Mouse (Mus musculus) neural tube, embryonic 13.5 days (tissue): ENCODE measurements around the gene Snx27. TPM values are rescaled to one million over a fixed set of nuclear protein-coding genes. Genes with fewer than 3 reads are reported as not detected.

Source experiments
- ATAC-seq: fragments of 200-750 bp; cut with Nextera tagmentation; 2 replicates; pipeline ENCODE4 v1.8.0; 2017; ENCODE audit warnings: low read depth, mild to moderate bottlenecking, moderate TSS enrichment, moderate library complexity
- H3K27ac ChIP-seq: fragments of 300-500 bp; sonication (generic); replicated peaks from 2 replicates; pipeline ENCODE4 v1.5.1; 2015; ENCODE audit warnings: moderate library complexity, mild to moderate bottlenecking, inconsistent platforms
- H3K27me3 ChIP-seq: fragments of 300-500 bp; sonication (generic); 2 replicates; pipeline ENCODE4 v1.6.1; 2015; ENCODE audit warnings: mild to moderate bottlenecking, inconsistent platforms
- H3K36me3 ChIP-seq: fragments of 300-500 bp; sonication (generic); 2 replicates; pipeline ENCODE4 v1.6.1; 2015; ENCODE audit warnings: mild to moderate bottlenecking, inconsistent platforms
- H3K4me1 ChIP-seq: fragments of 300-500 bp; sonication (generic); replicated peaks from 2 replicates; pipeline ENCODE4 v1.6.1; 2015; ENCODE audit warnings: inconsistent platforms
- H3K4me2 ChIP-seq: fragments of 300-500 bp; sonication (generic); 2 replicates; pipeline ENCODE4 v1.6.1; 2015; ENCODE audit warnings: inconsistent platforms, mild to moderate bottlenecking, moderate library complexity
- H3K4me3 ChIP-seq: fragments of 300-500 bp; sonication (generic); 2 replicates; pipeline ENCODE4 v1.5.1; 2015; ENCODE audit warnings: mild to moderate bottlenecking, inconsistent platforms
- H3K9ac ChIP-seq: fragments of 300-500 bp; sonication (generic); 2 replicates; pipeline ENCODE4 v1.6.1; 2015; ENCODE audit warnings: moderate library complexity, mild to moderate bottlenecking, inconsistent platforms
- H3K9me3 ChIP-seq: fragments of 300-500 bp; sonication (generic); 2 replicates; pipeline ENCODE4 v1.6.1; 2016; ENCODE audit warnings: inconsistent platforms
- WGBS: fragments of 180-500 bp; shearing (Covaris S2); methylation state at CpG from one replicate; pipeline ENCODE4 v1.1.7; 2015; 5-methylcytosine and 5-hydroxymethylcytosine counted together
- polyA plus RNA-seq: library from polyadenylated mRNA; unstranded; fragments of >200 nt; fragmentation: Nextera tagmentation; extraction: Ambion mirVana; gene quantifications from 2 replicates; pipeline ENCODE4 v1.2.1, GENCODE M21; 2015

Gene Snx27
- polyA plus RNA-seq, 1 experiment from 2014 or later, result 77.0 TPM

- no peak overlapping the region for H3K4me3 ChIP-seq
- H3K4me2 ChIP-seq, result no peak overlapping the region
- 95% methylated on average over 3 of the region's 3 CpGs for WGBS
- H3K36me3 ChIP-seq, result no peaks in the 10 kb centered on the region
- no peaks in the 10 kb centered on the region for H3K4me1 ChIP-seq
- ATAC-seq, result no peak
- no peaks in the 10 kb centered on the region for H3K9me3 ChIP-seq
- no peak overlapping the region for H3K9ac ChIP-seq
- H3K27ac ChIP-seq, result no peak overlapping the region
- H3K27me3 ChIP-seq, result no peaks in the 10 kb centered on the region
Measured at GRCm38 (mm10) chr3:94609621-94610020, 27.1 kb upstream of the Snx27 start.

- Histone ChIP-seq H3K4me2 (no peak overlapping the region), H3K27ac (no peak overlapping the region), H3K27me3 (no peaks in the 10 kb centered on the region), H3K9me3 (no peaks in the 10 kb centered on the region), H3K4me3 (no peak overlapping the region), H3K4me1 (no peaks in the 10 kb centered on the region), H3K36me3 (no peaks in the 10 kb centered on the region), H3K9ac (no peak overlapping the region)
- peak; percentile 56; the same call in 1 of the 2 replicates for ATAC-seq
- WGBS, result 3% methylated on average over 4 of the region's 4 CpGs
Measured at GRCm38 (mm10) chr3:94601959-94602358, 19.4 kb upstream of the Snx27 start.

DNA sequence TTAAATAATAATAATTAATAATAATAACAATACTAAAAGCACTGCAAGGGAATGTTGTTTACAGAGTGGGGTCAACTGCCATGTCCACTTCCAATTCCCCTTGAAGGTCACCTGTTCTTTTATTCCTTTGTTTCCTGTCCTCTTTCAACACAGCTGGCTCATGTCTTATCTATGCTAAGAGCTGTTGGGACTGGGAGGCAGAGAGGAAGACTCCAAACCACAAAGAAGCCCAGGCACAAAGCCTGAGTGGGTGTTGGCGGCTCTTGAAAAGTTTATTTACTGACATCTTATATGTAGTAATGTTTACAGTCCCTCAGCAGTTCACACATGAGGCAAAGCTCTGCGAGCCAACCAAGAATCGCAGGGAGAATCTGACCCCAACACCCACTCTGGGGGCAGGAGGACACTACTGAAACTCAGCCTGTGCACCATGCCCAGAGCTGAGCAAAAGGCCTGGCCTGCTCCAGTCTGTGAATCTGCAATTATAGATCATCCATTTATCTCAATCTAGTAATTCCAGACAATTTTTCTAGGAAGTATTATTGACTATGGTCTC is 14.8 kb upstream of the Snx27 start:
- H3K9ac ChIP-seq, result no peak overlapping the region
- peaks cover 4% of the 10 kb centered on the region; the same call in 1 of the 2 replicates for H3K9me3 ChIP-seq
- H3K36me3 ChIP-seq, result no peaks in the 10 kb centered on the region
- no peak overlapping the region for H3K4me3 ChIP-seq
- H3K27me3 ChIP-seq, result no peaks in the 10 kb centered on the region
- no peak overlapping the region for H3K27ac ChIP-seq
- no peak for ATAC-seq
- no peaks in the 10 kb centered on the region for H3K4me1 ChIP-seq
- 93% methylated on average over 3 of the region's 3 CpGs for WGBS
- no peak overlapping the region for H3K4me2 ChIP-seq

- no peaks in the 10 kb centered on the region for H3K27me3 ChIP-seq
- no peak overlapping the region for H3K27ac ChIP-seq
- 92% methylated on average over 6 of the region's 6 CpGs for WGBS
- no peak overlapping the region for H3K4me3 ChIP-seq
- no peak overlapping the region for H3K4me2 ChIP-seq
- H3K4me1 ChIP-seq, result no peaks in the 10 kb centered on the region
- H3K36me3 ChIP-seq, result no peaks in the 10 kb centered on the region
- no peak for ATAC-seq
- no peak overlapping the region for H3K9ac ChIP-seq
- peaks cover 4% of the 10 kb centered on the region; the same call in 1 of the 2 replicates for H3K9me3 ChIP-seq
Measured at GRCm38 (mm10) chr3:94595871-94596287, 13.4 kb upstream of the Snx27 start.

DNA sequence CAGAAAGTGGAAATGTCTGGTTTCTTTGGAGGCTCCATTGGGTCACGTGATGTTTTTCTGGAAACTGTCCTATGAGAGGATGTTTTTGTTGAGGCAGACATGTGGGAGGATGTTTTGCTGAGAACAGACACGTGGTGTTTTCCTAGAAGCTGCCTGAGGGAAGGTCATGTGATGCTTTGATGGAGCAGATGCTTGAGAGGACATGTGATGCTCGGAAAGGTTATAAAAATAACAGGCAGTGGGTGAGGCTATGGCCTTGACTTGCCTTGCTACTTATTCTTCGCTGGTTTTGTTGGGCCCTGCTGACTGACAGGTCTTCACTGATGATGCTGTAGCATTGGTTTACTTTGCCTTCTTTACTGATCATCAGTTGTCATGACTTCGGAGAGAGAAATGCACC is 8.6 kb upstream of the Snx27 start:
- 85% methylated on average over 5 of the region's 5 CpGs for WGBS
- Histone ChIP-seq H3K27me3 (no peaks in the 10 kb centered on the region), H3K4me2 (no peak overlapping the region), H3K36me3 (no peaks in the 10 kb centered on the region), H3K9me3 (peaks cover 4% of the 10 kb centered on the region; the same call in 1 of the 2 replicates), H3K9ac (no peak overlapping the region), H3K27ac (no peak overlapping the region), H3K4me1 (no peaks in the 10 kb centered on the region), H3K4me3 (no peak overlapping the region)
- no peak for ATAC-seq

- no peak overlapping the region for H3K27ac ChIP-seq
- no peaks in the 10 kb centered on the region for H3K9me3 ChIP-seq
- ATAC-seq, result no peak
- H3K36me3 ChIP-seq, result no peaks in the 10 kb centered on the region
- H3K4me3 ChIP-seq, result no peak overlapping the region
- no peaks in the 10 kb centered on the region for H3K27me3 ChIP-seq
- 75% methylated on average over 5 of the region's 5 CpGs for WGBS
- no peak overlapping the region for H3K4me2 ChIP-seq
- H3K9ac ChIP-seq, result no peak overlapping the region
- no peaks in the 10 kb centered on the region for H3K4me1 ChIP-seq
Measured at GRCm38 (mm10) chr3:94587962-94588361, 5.4 kb upstream of the Snx27 start.

GRCm38 (mm10) chr3:94582944-94583343 is 428 bp upstream of the Snx27 start:
- Histone ChIP-seq H3K27ac (no peak overlapping the region), H3K27me3 (no peaks in the 10 kb centered on the region), H3K36me3 (no peaks in the 10 kb centered on the region), H3K4me3 (peak overlapping the region; percentile 89), H3K9me3 (no peaks in the 10 kb centered on the region), H3K4me2 (no peak overlapping the region), H3K9ac (no peak overlapping the region), H3K4me1 (peaks cover 35% of the 10 kb centered on the region)
- WGBS, result 72% methylated on average over 7 of the region's 7 CpGs
- no peak for ATAC-seq

GRCm38 (mm10) chr3:94581793-94582455 is 592 bp downstream of the Snx27 start:
- Histone ChIP-seq H3K27ac (peak overlapping the region; percentile 94), H3K4me3 (peak overlapping the region; percentile 89), H3K9me3 (no peaks in the 10 kb centered on the region), H3K4me2 (peak overlapping the region; percentile 93), H3K9ac (peak overlapping the region; percentile 93), H3K4me1 (peaks cover 39% of the 10 kb centered on the region), H3K36me3 (no peaks in the 10 kb centered on the region), H3K27me3 (no peaks in the 10 kb centered on the region)
- ATAC-seq, result peak; percentile 84
- under 1% methylated on average over 43 of the region's 48 CpGs for WGBS

- no peaks in the 10 kb centered on the region for H3K27me3 ChIP-seq
- WGBS, result 4% methylated on average over 16 of the region's 16 CpGs
- peak overlapping the region; percentile 93 for H3K9ac ChIP-seq
- ATAC-seq, result no peak
- no peaks in the 10 kb centered on the region for H3K36me3 ChIP-seq
- H3K9me3 ChIP-seq, result no peaks in the 10 kb centered on the region
- peak overlapping the region; percentile 89 for H3K4me3 ChIP-seq
- H3K27ac ChIP-seq, result peak overlapping the region; percentile 94; the same call in 1 of the 2 replicates
- H3K4me2 ChIP-seq, result peak overlapping the region; percentile 93
- H3K4me1 ChIP-seq, result peaks cover 39% of the 10 kb centered on the region
Measured at GRCm38 (mm10) chr3:94581138-94581780, 1.3 kb downstream of the Snx27 start.

DNA sequence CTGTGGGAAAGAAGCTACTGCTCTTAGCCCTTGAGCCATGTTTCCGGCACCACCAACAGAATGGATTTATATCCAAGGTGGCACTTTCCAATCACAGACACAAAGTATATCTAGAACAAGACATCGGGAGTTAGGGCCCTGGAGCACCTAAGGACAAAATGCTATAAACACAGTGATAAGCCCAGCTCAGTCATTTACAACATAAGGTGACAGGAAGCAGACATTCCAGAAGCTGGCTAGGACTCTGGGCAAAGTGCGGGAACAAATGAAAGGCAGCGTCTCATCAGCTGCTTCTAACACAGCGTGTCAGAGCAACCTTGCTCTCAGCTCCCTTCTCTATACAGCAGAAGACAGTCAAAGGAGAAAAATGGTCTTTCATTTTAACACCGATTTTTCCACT is 8.0 kb downstream of the Snx27 start:
- H3K4me2 ChIP-seq, result no peak overlapping the region
- H3K36me3 ChIP-seq, result no peaks in the 10 kb centered on the region
- ATAC-seq, result no peak
- H3K27ac ChIP-seq, result no peak overlapping the region
- H3K9me3 ChIP-seq, result no peaks in the 10 kb centered on the region
- 79% methylated on average over 6 of the region's 6 CpGs for WGBS
- peaks cover 18% of the 10 kb centered on the region for H3K4me1 ChIP-seq
- H3K4me3 ChIP-seq, result no peak overlapping the region
- H3K27me3 ChIP-seq, result no peaks in the 10 kb centered on the region
- no peak overlapping the region for H3K9ac ChIP-seq

DNA sequence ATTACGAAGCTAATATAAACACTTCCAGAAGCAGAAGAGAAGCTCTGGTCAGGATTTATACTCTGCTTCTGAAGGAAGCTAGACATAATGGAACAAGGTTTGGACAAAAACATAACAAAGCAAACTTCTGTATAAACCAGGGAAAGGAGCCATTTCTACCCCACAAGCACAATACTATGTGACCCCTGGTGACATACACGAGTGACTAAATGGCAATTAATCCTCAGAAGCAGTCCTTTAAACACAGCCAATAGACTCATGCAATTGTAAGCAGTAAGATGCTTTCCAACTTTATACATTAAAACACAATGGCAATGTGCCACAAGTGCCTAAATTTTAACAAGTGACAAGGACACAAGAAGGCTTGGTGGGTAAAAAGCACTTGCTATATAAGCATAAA is 15.3 kb downstream of the Snx27 start:
- Histone ChIP-seq H3K4me1 (peaks cover 10% of the 10 kb centered on the region; the same call in 1 of the 2 replicates), H3K9me3 (no peaks in the 10 kb centered on the region), H3K4me2 (no peak overlapping the region), H3K9ac (no peak overlapping the region), H3K36me3 (no peaks in the 10 kb centered on the region), H3K4me3 (no peak overlapping the region), H3K27me3 (no peaks in the 10 kb centered on the region), H3K27ac (no peak overlapping the region)
- no peak for ATAC-seq
- WGBS, result 36% methylated on average over 2 of the region's 2 CpGs

- ATAC-seq, result no peak
- Histone ChIP-seq H3K27me3 (no peaks in the 10 kb centered on the region), H3K4me1 (peaks cover 10% of the 10 kb centered on the region; the same call in 1 of the 2 replicates), H3K4me3 (no peak overlapping the region), H3K27ac (no peak overlapping the region), H3K36me3 (0 out of 2 replicates have a peak, but pooled peaks cover 5% of the 10 kb centered on the region), H3K9me3 (no peaks in the 10 kb centered on the region), H3K4me2 (no peak overlapping the region), H3K9ac (no peak overlapping the region)
- 70% methylated on average over 2 of the region's 2 CpGs for WGBS
Measured at GRCm38 (mm10) chr3:94565557-94565956, 17.0 kb downstream of the Snx27 start.
